ENCODE assay signal across 9 mouse cellular contexts in the genomic region with DNA sequence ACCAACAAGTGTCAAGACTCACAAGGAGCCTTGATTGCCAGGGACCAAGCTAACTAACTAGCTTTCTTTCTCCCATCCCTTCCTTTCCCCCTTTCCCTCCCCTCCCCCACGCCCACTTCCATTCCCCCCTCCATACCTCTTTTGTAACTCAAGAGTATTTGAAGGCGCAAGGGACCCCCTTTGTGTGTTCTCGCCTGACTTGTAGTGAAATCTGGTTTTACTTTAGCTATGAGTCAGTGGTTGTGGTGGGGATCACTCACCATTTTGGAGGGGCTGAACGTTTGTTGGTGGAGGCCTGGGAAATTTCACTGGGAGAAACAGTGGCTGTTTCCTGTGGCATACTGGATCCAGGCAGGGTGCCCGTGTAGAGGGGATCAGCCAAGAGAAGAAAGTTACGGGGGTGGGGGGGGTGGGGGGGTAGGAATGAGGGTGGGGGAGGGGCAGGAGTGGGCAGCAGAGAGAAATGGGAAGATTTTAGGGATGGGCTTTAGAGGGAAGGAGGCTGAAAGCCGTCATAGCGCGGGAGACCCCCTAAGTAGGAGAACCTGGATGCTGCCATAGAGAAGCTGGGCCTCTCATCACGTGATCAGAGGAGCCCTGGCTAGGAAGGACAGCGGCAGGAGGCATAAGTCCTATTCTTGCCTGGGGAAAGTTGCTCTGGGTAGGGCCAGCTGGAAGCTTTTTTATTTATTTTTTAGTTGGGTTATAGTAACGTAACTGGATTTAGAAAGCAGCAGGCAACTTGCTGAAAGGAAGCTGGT. TPM values are rescaled to one million over a fixed set of nuclear protein-coding genes. Genes with fewer than 3 reads are reported as not detected.
DNase-seq lines count a peak whose midpoint lies in the region; ATAC-seq and TF ChIP-seq lines count a peak whose summit lies in the region.
"Had no signal": no experiment of that assay in that cellular context is flagged by ENCODE, and none has a peak within 500 bp of the region (broad histone marks: within the 10 kb centered on the region; RNA-seq: fewer than 3 reads in every experiment).

No protein-coding gene starts in this region.

- peaks cover 19% of the 10 kb centered on the region for H3K4me1 ChIP-seq in kidney, adult 2 months (ENCODE audit: control insufficient read depth, insufficient read depth, low read length)
- H3K4me1 ChIP-seq in hindbrain, embryonic 10.5 days (replicated peaks): peaks cover 47% of the 10 kb centered on the region
- peaks cover 15% of the 10 kb centered on the region; the same call in 1 of the 2 replicates for H3K4me1 ChIP-seq in midbrain, embryonic 15.5 days
- peaks cover 25% of the 10 kb centered on the region; the same call in 1 of the 2 replicates for H3K4me1 ChIP-seq in liver, embryonic 12.5 days

- peak; percentile 40 for DNase-seq in kidney, adult 2 months
- DNase-seq in kidney, adult 11 months: no peak
- DNase-seq in brain, embryonic 14.5 days (ENCODE audit: low read depth): peak; percentile 64
- DNase-seq in hindbrain, embryonic 10.5 days (ENCODE audit: low spot score): peak; percentile 30
- no peak for DNase-seq in ovary, postnatal 14 days (ENCODE audit: low spot score)
- no peak for DNase-seq in gastrocnemius, postnatal 36 days

- no peaks in the 10 kb centered on the region for H3K36me3 ChIP-seq in kidney, adult 2 months (ENCODE audit: control insufficient read depth, insufficient read depth, low read length)
- H3K36me3 ChIP-seq in hindbrain, embryonic 10.5 days: peaks cover 22% of the 10 kb centered on the region
- H3K36me3 ChIP-seq in midbrain, embryonic 15.5 days (replicated peaks): no peaks in the 10 kb centered on the region
- no peaks in the 10 kb centered on the region for H3K36me3 ChIP-seq in liver, embryonic 12.5 days

- 45% methylated on average over 12 of the region's 12 CpGs for WGBS in kidney, adult 2 months
- 10% methylated on average over 12 of the region's 12 CpGs for WGBS in hindbrain, embryonic 10.5 days
- 18% methylated on average over 12 of the region's 12 CpGs for WGBS in midbrain, embryonic 15.5 days
- 28% methylated on average over 12 of the region's 12 CpGs for WGBS in liver, embryonic 12.5 days (ENCODE audit: insufficient replicate concordance)

- intact Hi-C loops in gastrocnemius, postnatal 36 days (cut with DNase I): no loop called here

- H3K4me3 ChIP-seq in kidney, adult 2 months (ENCODE audit: insufficient read depth, low read depth, low read length): no peak overlapping the region
- H3K4me3 ChIP-seq in hindbrain, embryonic 10.5 days: peak overlapping the region; percentile 32
- H3K4me3 ChIP-seq in midbrain, embryonic 15.5 days: no peak overlapping the region
- no peak overlapping the region for H3K4me3 ChIP-seq in liver, embryonic 12.5 days

- H3K27me3 ChIP-seq in kidney, adult 2 months (replicated peaks; ENCODE audit: control insufficient read depth, insufficient read depth, low read length): no peaks in the 10 kb centered on the region
- no peaks in the 10 kb centered on the region for H3K27me3 ChIP-seq in hindbrain, embryonic 10.5 days (ENCODE audit: insufficient read depth, poor library complexity, severe bottlenecking)
- no peaks in the 10 kb centered on the region for H3K27me3 ChIP-seq in midbrain, embryonic 15.5 days (replicated peaks)
- H3K27me3 ChIP-seq in liver, embryonic 12.5 days (replicated peaks): peaks cover 10% of the 10 kb centered on the region; the same call in 1 of the 2 replicates

- no peaks in the 10 kb centered on the region for H3K9me3 ChIP-seq in hindbrain, embryonic 10.5 days
- no peaks in the 10 kb centered on the region for H3K9me3 ChIP-seq in midbrain, embryonic 15.5 days
- H3K9me3 ChIP-seq in liver, embryonic 12.5 days (replicated peaks): no peaks in the 10 kb centered on the region

- TF ChIP-seq CTCF in kidney, adult 2 months (conservative IDR thresholded peaks at IDR 0.05; ENCODE audit: insufficient read depth, insufficient read length, low read depth, low read length): no peak
- TF ChIP-seq CTCF in brain, embryonic 14.5 days (IDR thresholded peaks at IDR 0.05; ENCODE audit: borderline replicate concordance, extremely low read depth, insufficient read depth, insufficient read length): no peak

- H3K4me2 ChIP-seq in midbrain, embryonic 15.5 days: peak overlapping the region; percentile 15; the same call in 1 of the 2 replicates
- no peak overlapping the region for H3K4me2 ChIP-seq in liver, embryonic 12.5 days

- no peak overlapping the region for H3K9ac ChIP-seq in midbrain, embryonic 15.5 days
- no peak overlapping the region for H3K9ac ChIP-seq in liver, embryonic 12.5 days
- H3K9ac ChIP-seq: liver, embryonic 14.5 days had no signal

- H3K27ac ChIP-seq in kidney, adult 2 months (ENCODE audit: insufficient read depth, low read depth, low read length): no peak overlapping the region
- H3K27ac ChIP-seq in hindbrain, embryonic 10.5 days: peak overlapping the region; percentile 77
- H3K27ac ChIP-seq in midbrain, embryonic 15.5 days: no peak overlapping the region
- H3K27ac ChIP-seq in liver, embryonic 12.5 days: no peak overlapping the region
- H3K27ac ChIP-seq: liver, embryonic 14.5 days had no signal

- no peak for TF ChIP-seq POLR2A in kidney, adult 2 months (IDR thresholded peaks at IDR 0.05; ENCODE audit: low read depth, low read length)
- TF ChIP-seq POLR2A in brain, embryonic 14.5 days (IDR thresholded peaks at IDR 0.05; ENCODE audit: borderline replicate concordance, extremely low read depth, insufficient read depth, insufficient read length, poor library complexity, severe bottlenecking): no peak

- ATAC-seq in midbrain, embryonic 15.5 days (replicated peaks): peak; percentile 67; the same call in 1 of the 2 replicates
- ATAC-seq in liver, embryonic 12.5 days: no peak

RNA-seq across cellular contexts. Expression of a gene that starts 15.3 kb away (rescaled TPM):
- polyA plus RNA-seq in kidney, adult 2 months (2012; rRNA removed): 2.1 and 2.3 TPM in 2 replicates
- 14.3 and 19.4 TPM in 2 replicates for polyA plus RNA-seq in brain, embryonic 14.5 days (2012; rRNA removed)
- 12.7 and 14.4 TPM in 2 replicates for polyA plus RNA-seq in hindbrain, embryonic 10.5 days (2016; fragmentation: Nextera tagmentation; extraction: Ambion mirVana)
- polyA plus RNA-seq in midbrain, embryonic 15.5 days (2015; fragmentation: Nextera tagmentation; extraction: Ambion mirVana): 7.3 TPM in 2 replicates
- polyA plus RNA-seq in liver, embryonic 12.5 days (2016; fragmentation: Nextera tagmentation; extraction: Ambion mirVana): 2.6 and 2.8 TPM in 2 replicates
- 1 to 10 TPM in 1 of 2 experiments, under 1 TPM in 1; 0.74 to 1.1 TPM for total RNA-seq in gastrocnemius, postnatal 36 days (2021)

Comparison
In these comparisons a context has a peak if more than half of its experiments do, and no peak if none do; other contexts are left out.
1. DNase-seq: peak in kidney, adult 2 months (single experiment), brain, embryonic 14.5 days (single experiment) and hindbrain, embryonic 10.5 days (single experiment); none in kidney, adult 11 months (single experiment), ovary, postnatal 14 days (single experiment) and gastrocnemius, postnatal 36 days (0 of 2).